Mouse (Mus musculus) CH12.LX (cell line): ENCODE results near the gene Alk. TPM values are rescaled to one million over a fixed set of nuclear protein-coding genes. Genes with fewer than 3 reads are reported as not detected.

Source experiments
- DNase-seq: peaks from one replicate; pipeline ENCODE4 v3.0.0-alpha.2; 2013; ENCODE audit errors: extremely low read depth
- H3K27ac ChIP-seq: 2 replicates; pipeline ENCODE4 v1.5.1; 2012; ENCODE audit warnings: low read depth, mild to moderate bottlenecking, control low read depth, moderate library complexity; ENCODE audit not compliant: insufficient read depth
- H3K27me3 ChIP-seq: replicated peaks from 2 replicates; pipeline ENCODE3; 2012; ENCODE audit warnings: inconsistent platforms
- H3K36me3 ChIP-seq, 2 experiments: replicated peaks in 1 of 2; 2 replicates each; pipeline versions ENCODE3 to v1.6.1; 2012; ENCODE audit warnings: inconsistent platforms in 1 of 2, low read length in 1 of 2, mild to moderate bottlenecking in 1 of 2, mixed read lengths in 1 of 2, moderate library complexity in 1 of 2; ENCODE audit not compliant: control insufficient read depth in 1 of 2, insufficient read depth in 1 of 2
- H3K4me1 ChIP-seq, 2 experiments: 2 replicates each; pipeline ENCODE4 v1.6.1; 2012; ENCODE audit warnings: inconsistent platforms in 1 of 2, moderate library complexity in 1 of 2; ENCODE audit not compliant: insufficient read depth in 2 of 2, control insufficient read depth in 1 of 2
- H3K4me2 ChIP-seq: 2 replicates; pipeline ENCODE4 v1.6.1; 2012; ENCODE audit warnings: low read depth, mild to moderate bottlenecking, control low read depth; ENCODE audit not compliant: poor library complexity, insufficient read depth, severe bottlenecking
- H3K4me3 ChIP-seq, 3 experiments: fragments of 150-350 bp in 1 of 3; sonication (generic) in 1 of 3; replicated peaks in 1 of 3; 2 replicates each; pipeline versions ENCODE3 to v1.5.1; 2011 to 2012; ENCODE audit warnings: low read depth in 2 of 3, low read length in 2 of 3, mild to moderate bottlenecking in 2 of 3, moderate library complexity in 2 of 3, control low read depth in 1 of 3, improper control_type of control experiment in 1 of 3, inconsistent platforms in 1 of 3, mixed read lengths in 1 of 3; ENCODE audit not compliant: poor library complexity in 1 of 3
- H3K79me2 ChIP-seq: replicated peaks from 2 replicates; pipeline ENCODE4 v1.6.1; 2012; ENCODE audit warnings: mild to moderate bottlenecking, moderate library complexity; ENCODE audit not compliant: control insufficient read depth, poor library complexity, insufficient read depth, severe bottlenecking; ENCODE audit errors: extremely low read depth
- H3K9ac ChIP-seq: 2 replicates; pipeline ENCODE4 v1.6.1; 2012; ENCODE audit warnings: low read depth, mild to moderate bottlenecking, control low read depth, moderate library complexity; ENCODE audit not compliant: insufficient read depth
- H3K9me3 ChIP-seq: replicated peaks from 2 replicates; pipeline ENCODE3; 2012; ENCODE audit warnings: low read length, inconsistent platforms, mixed read lengths
- BHLHE40 ChIP-seq: IDR thresholded peaks from 2 replicates; pipeline ENCODE4 v1.6.1; 2011; ENCODE audit warnings: mild to moderate bottlenecking, low read depth, low read length, improper control_type of control experiment
- CHD1 ChIP-seq: IDR thresholded peaks from 2 replicates; pipeline ENCODE4 v1.6.1; 2012; ENCODE audit warnings: low read depth, low read length, improper control_type of control experiment, inconsistent platforms
- CTCF ChIP-seq, 2 experiments: IDR thresholded peaks in 1 of 2; conservative IDR thresholded peaks in 1 of 2; 2 replicates each; pipeline ENCODE4 v1.5.1; 2011 to 2012; ENCODE audit warnings: low read depth in 2 of 2, low read length in 2 of 2, improper control_type of control experiment in 1 of 2, inconsistent platforms in 1 of 2, mild to moderate bottlenecking in 1 of 2, moderate library complexity in 1 of 2
- ELF1 ChIP-seq: IDR thresholded peaks from 2 replicates; pipeline ENCODE4 v1.6.1; 2014; ENCODE audit warnings: low read depth, mild to moderate bottlenecking, inconsistent platforms, low read length, improper control_type of control experiment
- ETS1 ChIP-seq: conservative IDR thresholded peaks from 2 replicates; pipeline ENCODE4 v1.6.1; 2012; ENCODE audit warnings: low read depth, mild to moderate bottlenecking, inconsistent platforms, low read length, improper control_type of control experiment, moderate library complexity
- GABPA ChIP-seq: IDR thresholded peaks from 2 replicates; pipeline ENCODE4 v1.6.1; 2012; ENCODE audit warnings: low read depth, low read length, improper control_type of control experiment, inconsistent platforms; ENCODE audit not compliant: insufficient replicate concordance
- HCFC1 ChIP-seq: IDR thresholded peaks from 2 replicates; pipeline ENCODE4 v1.6.1; 2012; ENCODE audit warnings: low read depth, mild to moderate bottlenecking, inconsistent platforms, low read length, improper control_type of control experiment
- IRF4 ChIP-seq: IDR thresholded peaks from 2 replicates; pipeline ENCODE4 v1.6.1; 2014; ENCODE audit warnings: low read depth, mild to moderate bottlenecking, inconsistent platforms, low read length, improper control_type of control experiment
- JUND ChIP-seq: conservative IDR thresholded peaks from 2 replicates; pipeline ENCODE4 v1.6.1; 2011; ENCODE audit warnings: low read depth, low read length, improper control_type of control experiment
- KAT2A ChIP-seq: IDR thresholded peaks from 2 replicates; pipeline ENCODE4 v1.6.1; 2012; ENCODE audit warnings: low read length, improper control_type of control experiment, inconsistent platforms; ENCODE audit not compliant: insufficient replicate concordance
- MAFK ChIP-seq: IDR thresholded peaks from 2 replicates; pipeline ENCODE4 v1.6.1; 2011; ENCODE audit warnings: low read length, improper control_type of control experiment; ENCODE audit not compliant: insufficient replicate concordance
- MAZ ChIP-seq: IDR thresholded peaks from 2 replicates; pipeline ENCODE4 v1.6.1; 2012; ENCODE audit warnings: low read depth, mild to moderate bottlenecking, inconsistent platforms, low read length, improper control_type of control experiment, moderate library complexity
- MEF2A ChIP-seq: IDR thresholded peaks from 2 replicates; pipeline ENCODE4 v1.6.1; 2014; ENCODE audit warnings: low read depth, mild to moderate bottlenecking, inconsistent platforms, low read length, improper control_type of control experiment, borderline replicate concordance
- MYC ChIP-seq: IDR thresholded peaks from 2 replicates; pipeline ENCODE4 v1.6.1; 2011; ENCODE audit warnings: low read depth, mild to moderate bottlenecking, improper control_type of control experiment, low read length
- NELFE ChIP-seq: IDR thresholded peaks from 2 replicates; pipeline ENCODE4 v1.6.1; 2011; ENCODE audit warnings: low read depth, low read length, improper control_type of control experiment
- POLR2A ChIP-seq: IDR thresholded peaks from 2 replicates; pipeline ENCODE4 v1.6.1; 2011; ENCODE audit warnings: low read depth, mild to moderate bottlenecking, improper control_type of control experiment, low read length
- RAD21 ChIP-seq: IDR thresholded peaks from 2 replicates; pipeline ENCODE4 v1.6.1; 2011; ENCODE audit warnings: low read depth, mild to moderate bottlenecking, low read length, improper control_type of control experiment, moderate library complexity
- UBTF ChIP-seq: IDR thresholded peaks from 2 replicates; pipeline ENCODE4 v1.6.1; 2012; ENCODE audit warnings: low read depth, mild to moderate bottlenecking, inconsistent platforms, low read length, improper control_type of control experiment, moderate library complexity
- USF1 ChIP-seq: IDR thresholded peaks from 2 replicates; pipeline ENCODE4 v1.6.1; 2014; ENCODE audit warnings: low read depth, mild to moderate bottlenecking, inconsistent platforms, low read length, improper control_type of control experiment
- USF2 ChIP-seq: conservative IDR thresholded peaks from 2 replicates; pipeline ENCODE4 v1.6.1; 2011; ENCODE audit warnings: low read depth, low read length, improper control_type of control experiment
- ZNF384 ChIP-seq: IDR thresholded peaks from 2 replicates; pipeline ENCODE4 v1.6.1; 2012; ENCODE audit warnings: low read depth, low read length, improper control_type of control experiment, inconsistent platforms
- dilution Hi-C: fragments of 300-500 bp; cut with MboI; formaldehyde crosslinking; loops from 2 replicates; pipeline ENCODE4 v1.14.3; 2020; ENCODE audit warnings: low sequenced_read_pairs; ENCODE audit not compliant: extremely low pct_unique_long_range_greater_than_20kb, extremely low pct_ligation_motif_present
- in situ Hi-C: fragments of 300-500 bp; cut with MboI; formaldehyde crosslinking; loops from 3 replicates; pipeline ENCODE4 v1.14.3; 2019; ENCODE audit warnings: low sequenced_read_pairs, low pct_ligation_motif_present, low pct_unique_long_range_greater_than_20kb, mixed read lengths
- polyA plus RNA-seq: library from polyadenylated mRNA; unstranded; fragments of >175 nt; gene quantifications from 2 replicates; pipeline ENCODE4 v1.2.1, GENCODE M21; 2012; ENCODE audit warnings: low read depth; ENCODE audit not compliant: insufficient read length
- total RNA-seq, 2 experiments: library from RNA; depleted of rRNA; stranded (reverse); fragments of 300-350 nt in 1 of 2; fragments of >200 nt in 1 of 2; gene quantifications; 2 replicates each; pipeline ENCODE4 v1.2.3; 2012 to 2014

The Alk gene
- total RNA-seq (2012; rRNA removed) (0.21 and 0.38 TPM in 2 replicates), total RNA-seq (2014; rRNA removed) (0.27 and 0.44 TPM in 2 replicates), polyA plus RNA-seq (0.42 and 0.63 TPM in 2 replicates)

DNA sequence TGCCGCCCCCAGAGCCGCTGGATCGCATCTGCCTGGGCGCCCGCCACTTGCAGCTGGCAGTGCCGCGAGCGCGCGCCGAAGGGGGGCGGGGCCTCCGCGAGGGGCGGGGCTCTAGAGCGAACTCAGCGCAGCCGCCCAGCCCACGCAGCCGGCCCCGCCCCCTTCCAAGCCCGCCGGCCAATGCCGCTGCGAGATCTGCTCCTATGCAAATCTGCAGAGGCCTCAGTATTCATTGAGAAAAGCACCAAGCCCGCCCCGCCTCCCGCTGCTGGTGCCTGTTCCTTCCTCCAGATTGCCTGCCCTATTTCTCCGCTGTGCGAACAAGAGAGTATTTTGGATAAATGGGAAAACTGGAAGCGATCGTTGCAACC is at the start of gene Alk:
Alk (minus strand) TSS at position 18 of the 371 bp plus-strand sequence.
- H3K4me1 ChIP-seq: peaks cover 4 to 6% of the 10 kb centered on the region in 2 experiments; a peak in 2 of 4 replicates
- H3K36me3 ChIP-seq: no peaks in the 10 kb centered on the region
- no peak within 1 kb of the TSS for H3K9ac ChIP-seq
- no peak for TF ChIP-seq GABPA
- no peak for TF ChIP-seq HCFC1
- TF ChIP-seq BHLHE40: no peak
- no peak for TF ChIP-seq ELF1
- TF ChIP-seq MYC: no peak
- TF ChIP-seq MAZ: no peak
- no peak for TF ChIP-seq ZNF384
- no peak for TF ChIP-seq JUND
- TF ChIP-seq IRF4: no peak
- no peak within 1 kb of the TSS for H3K4me3 ChIP-seq
- H3K27ac ChIP-seq: no peak within 1 kb of the TSS
- dilution Hi-C loops: no loop called here
- no peaks in the 10 kb centered on the region for H3K79me2 ChIP-seq
- peaks cover 8% of the 10 kb centered on the region for H3K9me3 ChIP-seq
- no peak within 1 kb of the TSS for H3K4me2 ChIP-seq
- peaks cover 5% of the 10 kb centered on the region for H3K27me3 ChIP-seq
- in situ Hi-C loops: loop anchor here (10.0 kb wide), 1 partner anchor 180 kb away; no protein-coding TSS in a partner anchor
- no peak for DNase-seq

DNA sequence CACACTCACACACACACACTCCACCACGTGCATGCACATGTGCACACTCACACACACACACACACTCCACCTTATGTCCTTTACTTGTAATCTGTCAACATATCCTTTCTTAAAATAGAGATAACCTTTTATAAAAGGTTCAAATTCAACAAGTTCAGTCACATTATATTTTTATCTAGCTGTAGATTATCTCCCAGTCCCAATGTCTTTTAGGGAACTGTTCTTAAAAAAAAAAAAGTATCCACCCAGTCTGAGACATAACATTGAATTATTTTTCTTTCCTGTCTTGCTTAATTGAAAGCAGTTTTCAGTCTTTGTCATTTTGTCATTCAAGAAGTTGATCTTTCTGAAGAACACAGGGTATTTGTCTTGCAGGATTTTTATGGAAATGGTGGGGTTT is 48.4 kb upstream of the Alk start:
- DNase-seq: no peak
- Histone ChIP-seq H3K36me3 (no peaks in the 10 kb centered on the region), H3K79me2 (no peaks in the 10 kb centered on the region), H3K4me2 (no peak overlapping the region)
- dilution Hi-C loops: no loop called here
- peak; percentile 40; the same call in 1 of the 2 replicates for TF ChIP-seq BHLHE40
- no peak for TF ChIP-seq MAFK
- TF ChIP-seq RAD21: no peak
- TF ChIP-seq USF1: no peak
- TF ChIP-seq POLR2A: no peak
- TF ChIP-seq CTCF (conservative IDR thresholded peaks at IDR 0.05 in 1 of 2, IDR thresholded peaks at IDR 0.05 in 1 of 2; ENCODE audit: low read depth in 2 of 2, low read length in 2 of 2): no peak
- peak; percentile 49; the same call in 1 of the 2 replicates for TF ChIP-seq IRF4
- no peak for TF ChIP-seq UBTF
- TF ChIP-seq ELF1: no peak
- TF ChIP-seq ETS1: no peak
- TF ChIP-seq CHD1: no peak
- no peak for TF ChIP-seq MEF2A
- TF ChIP-seq USF2: no peak
- no peak for TF ChIP-seq KAT2A
- TF ChIP-seq NELFE: no peak
- TF ChIP-seq, all 38 proteins: peak for 2
- peak overlapping the region in 1 of 3 experiments; percentile 35 for H3K4me3 ChIP-seq
- in situ Hi-C loops: no loop called here
- H3K9ac ChIP-seq: no peak overlapping the region
- no peaks in the 10 kb centered on the region for H3K27me3 ChIP-seq
- no peaks in the 10 kb centered on the region for H3K9me3 ChIP-seq
- no peak overlapping the region for H3K27ac ChIP-seq
- H3K4me1 ChIP-seq: peaks cover 5 to 25% of the 10 kb centered on the region in 2 experiments
